Mouse (Mus musculus): ENCODE measurements around the gene Pard3b.
A peak's percentile ranks its signal among the peaks of the same experiment; 100 is the strongest.

Gene Pard3b

DNA sequence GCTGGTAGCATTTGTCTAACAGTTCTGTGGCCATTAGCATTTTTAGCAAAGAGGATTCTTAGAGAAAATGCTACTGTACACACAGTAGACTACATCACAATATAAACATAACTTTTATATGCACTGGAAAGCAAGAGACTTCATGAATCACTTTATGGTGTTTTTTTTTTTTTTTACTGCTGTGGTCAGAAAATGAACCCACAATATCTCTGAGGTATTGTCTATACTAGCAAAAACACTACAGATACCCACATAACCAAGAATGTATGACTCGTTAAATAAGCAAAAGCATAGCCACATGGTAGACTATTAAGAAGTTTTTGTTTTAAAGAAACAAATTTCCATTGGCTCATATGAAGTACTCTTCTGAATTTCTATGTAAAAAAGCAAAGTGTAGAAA, 827.9 kb downstream of the Pard3b start:
- no peak for DNase-seq (ENCODE audit: low spot score)

DNA sequence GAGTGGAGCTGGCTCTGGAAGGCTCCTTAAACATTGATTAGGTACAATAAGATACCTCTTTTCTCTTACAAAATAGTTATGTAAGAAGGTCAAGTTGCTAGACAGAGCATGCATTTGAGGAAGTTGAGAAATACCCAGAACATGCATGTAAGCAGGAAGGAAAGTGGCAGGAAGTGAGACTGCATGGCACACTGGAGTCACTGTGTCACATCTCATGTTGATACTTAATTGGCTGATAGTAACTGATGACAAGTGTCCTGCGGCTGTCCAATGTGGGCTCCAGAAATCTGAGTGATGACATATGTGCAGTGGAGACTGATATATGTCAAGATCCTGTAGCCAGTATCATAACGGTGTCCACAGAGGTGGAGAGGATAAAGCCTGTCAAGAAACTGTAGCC, 844.4 kb downstream of the Pard3b start:
- DNase-seq (ENCODE audit: low spot score): no peak

DNA sequence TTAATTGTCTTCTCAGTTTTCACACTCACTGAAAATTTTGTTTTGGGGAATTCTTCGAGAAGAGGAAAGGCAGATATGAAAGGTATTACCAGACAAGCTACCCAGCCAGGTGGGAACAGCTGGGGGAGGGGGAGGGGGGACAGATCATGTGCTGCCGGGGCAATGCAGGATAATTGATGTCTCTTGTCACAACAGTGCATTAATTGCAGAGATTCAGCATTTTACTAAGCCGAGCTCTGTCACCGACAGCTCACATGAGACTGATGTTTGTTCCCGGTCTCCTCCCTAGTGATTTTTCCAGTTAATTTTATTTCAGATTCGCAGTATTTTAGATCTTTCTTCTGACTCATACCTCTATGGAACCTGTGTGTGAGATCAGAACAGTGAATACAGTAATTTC, 850.2 kb downstream of the Pard3b start:
- DNase-seq (ENCODE audit: low spot score): no peak

- DNase-seq (ENCODE audit: low spot score): no peak
These were observed 860.5 kb downstream of the Pard3b start for GRCm38 (mm10) chr1:62499146-62499545.

DNA sequence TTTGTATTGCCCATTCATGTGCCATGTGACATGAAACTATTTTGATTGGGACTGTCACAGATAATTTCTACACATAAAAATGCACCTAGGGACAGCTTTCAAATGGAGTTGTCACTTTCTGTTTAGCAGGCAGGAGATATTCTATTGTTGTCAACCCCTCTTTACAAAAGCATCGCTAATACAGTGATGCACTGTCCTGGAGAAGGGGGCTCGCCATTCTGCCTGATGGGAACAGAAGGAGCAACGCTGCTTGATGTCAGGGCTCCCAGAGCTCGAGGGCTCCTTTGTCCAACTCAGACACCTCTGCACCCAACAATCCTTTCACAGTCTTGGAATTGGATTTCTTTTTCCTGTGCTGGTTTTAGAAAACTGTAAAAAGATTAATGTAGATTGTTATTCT, 871.9 kb downstream of the Pard3b start:
- no peak for DNase-seq (ENCODE audit: low spot score)

GRCm38 (mm10) chr1:62511681-62512080, 873.1 kb downstream of the Pard3b start:
- no peak for DNase-seq (ENCODE audit: low spot score)

GRCm38 (mm10) chr1:62518621-62519213, 880.1 kb downstream of the Pard3b start:
- DNase-seq (ENCODE audit: low spot score): no peak

DNA sequence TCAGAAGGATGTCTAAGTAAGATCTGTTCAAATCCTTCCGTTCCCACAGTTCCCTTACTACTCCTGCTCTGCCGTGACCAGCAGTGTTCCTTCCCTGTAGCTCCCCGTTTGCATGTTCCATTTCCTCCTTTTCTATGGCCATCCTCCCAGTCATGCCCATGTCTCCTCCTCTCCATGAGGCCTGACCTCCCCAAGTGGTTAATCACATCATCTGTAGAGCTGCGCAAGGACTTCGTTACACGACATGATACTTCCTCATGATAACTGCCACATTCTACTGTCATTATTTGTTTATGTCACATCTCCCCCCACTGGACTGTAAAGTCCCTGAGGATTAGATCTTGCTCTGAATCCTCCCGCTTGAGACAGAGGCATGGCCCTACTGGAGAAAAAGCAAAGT, 882.7 kb downstream of the Pard3b start:
- no peak for DNase-seq (ENCODE audit: low spot score)

GRCm38 (mm10) chr1:62522761-62523160, 884.1 kb downstream of the Pard3b start:
- no peak for DNase-seq (ENCODE audit: low spot score)

DNA sequence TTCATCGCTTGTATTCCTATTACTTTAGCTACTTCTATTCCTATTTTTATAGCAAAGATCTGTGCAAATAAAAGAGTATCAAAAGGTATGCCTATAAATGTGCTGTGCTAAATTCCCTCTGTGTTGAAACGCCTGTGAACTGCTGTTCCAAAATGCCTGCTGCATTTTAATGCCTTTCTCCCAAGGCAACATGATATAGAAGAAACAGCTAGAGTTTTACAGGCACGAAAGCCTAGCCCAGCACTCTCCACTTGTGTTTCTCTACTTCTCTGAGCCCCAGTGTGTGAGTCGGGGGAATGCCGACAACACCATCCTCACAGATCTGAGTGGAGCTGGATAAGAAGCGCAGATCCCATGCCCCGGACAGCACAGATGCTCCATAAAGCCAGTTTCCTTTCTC, 889.2 kb downstream of the Pard3b start:
- no peak for DNase-seq (ENCODE audit: low spot score)

GRCm38 (mm10) chr1:62529941-62530340, 891.3 kb downstream of the Pard3b start:
- no peak for DNase-seq (ENCODE audit: low spot score)

DNA sequence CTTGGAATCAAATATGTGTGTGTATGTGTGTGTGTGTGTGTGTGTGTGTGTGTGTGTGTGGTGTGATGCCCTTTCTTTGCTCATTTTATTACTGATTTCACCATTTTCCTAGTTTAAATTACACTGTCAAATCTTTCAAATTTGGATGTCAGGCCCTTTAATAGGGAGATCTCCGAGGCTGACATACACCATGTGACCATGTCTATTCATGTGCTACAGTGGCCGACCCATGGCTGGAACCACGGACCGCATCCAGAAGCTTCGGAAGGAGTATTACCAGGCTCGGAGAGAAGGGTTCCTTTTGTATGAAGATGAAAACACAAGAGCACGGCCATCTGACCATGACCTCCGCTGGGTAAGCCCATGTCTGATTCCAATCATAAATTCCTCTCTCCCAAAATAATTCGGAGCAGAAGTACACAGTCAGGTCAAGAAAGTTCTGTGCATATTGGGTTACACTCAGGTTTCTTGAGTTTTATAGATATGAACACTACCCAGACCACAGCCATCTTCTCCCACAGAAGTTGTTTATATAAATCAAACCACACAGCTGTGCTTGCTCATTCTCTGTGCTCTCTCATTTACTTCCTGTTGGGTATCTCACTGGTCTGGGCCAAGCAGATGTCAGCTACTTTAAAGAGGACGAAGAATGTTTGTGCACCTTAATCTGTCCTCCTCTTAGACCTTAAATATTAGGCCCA, 894.0 kb downstream of the Pard3b start:
- no peak for DNase-seq (ENCODE audit: low spot score)

GRCm38 (mm10) chr1:62548953-62549352, 910.3 kb downstream of the Pard3b start:
- DNase-seq (ENCODE audit: low spot score): no peak

- no peak for DNase-seq (ENCODE audit: low spot score)
These were observed 911.9 kb downstream of the Pard3b start for GRCm38 (mm10) chr1:62550546-62550945.

DNA sequence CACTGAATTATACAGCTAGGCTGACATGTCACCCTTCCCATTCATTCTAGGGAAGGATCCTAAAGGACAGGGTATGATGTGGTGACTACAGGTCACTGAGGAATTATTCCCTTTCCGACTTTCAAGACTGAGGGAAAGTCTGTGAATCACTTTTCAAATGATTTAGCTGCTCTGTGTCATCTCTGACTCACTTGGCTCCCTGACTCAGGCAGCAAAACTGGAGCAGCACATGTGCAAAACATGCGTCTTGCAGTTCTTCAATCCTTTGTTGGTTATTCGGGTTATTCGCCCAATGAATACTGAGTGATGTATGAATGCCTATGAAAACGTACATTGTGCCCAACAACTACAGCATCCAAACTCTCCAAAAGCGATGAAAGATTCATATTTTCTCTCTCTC, 912.9 kb downstream of the Pard3b start:
- no peak for DNase-seq (ENCODE audit: low spot score)

DNA sequence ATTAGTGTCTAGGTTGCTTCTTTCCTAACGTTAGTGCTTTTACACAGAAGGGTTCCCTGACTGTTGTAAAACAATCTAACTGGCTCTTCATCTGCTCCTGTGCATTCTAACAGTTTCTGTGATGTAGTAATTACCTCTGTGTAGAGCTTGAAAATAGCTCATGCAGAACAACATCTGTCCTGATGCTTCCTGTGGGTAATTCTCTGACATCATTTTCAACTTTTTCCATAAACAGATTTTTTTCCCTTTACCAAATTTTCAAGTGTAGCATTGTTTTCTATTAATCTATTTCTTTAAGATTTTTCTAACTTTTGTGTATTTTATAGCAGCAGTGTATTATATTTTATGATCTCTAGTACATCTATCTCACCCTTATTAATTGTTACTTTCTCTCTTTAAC, 917.2 kb downstream of the Pard3b start:
- DNase-seq (ENCODE audit: low spot score): no peak

- DNase-seq (ENCODE audit: low spot score): peak; percentile 53
These were observed 924.4 kb downstream of the Pard3b start for GRCm38 (mm10) chr1:62562987-62563386.

DNA sequence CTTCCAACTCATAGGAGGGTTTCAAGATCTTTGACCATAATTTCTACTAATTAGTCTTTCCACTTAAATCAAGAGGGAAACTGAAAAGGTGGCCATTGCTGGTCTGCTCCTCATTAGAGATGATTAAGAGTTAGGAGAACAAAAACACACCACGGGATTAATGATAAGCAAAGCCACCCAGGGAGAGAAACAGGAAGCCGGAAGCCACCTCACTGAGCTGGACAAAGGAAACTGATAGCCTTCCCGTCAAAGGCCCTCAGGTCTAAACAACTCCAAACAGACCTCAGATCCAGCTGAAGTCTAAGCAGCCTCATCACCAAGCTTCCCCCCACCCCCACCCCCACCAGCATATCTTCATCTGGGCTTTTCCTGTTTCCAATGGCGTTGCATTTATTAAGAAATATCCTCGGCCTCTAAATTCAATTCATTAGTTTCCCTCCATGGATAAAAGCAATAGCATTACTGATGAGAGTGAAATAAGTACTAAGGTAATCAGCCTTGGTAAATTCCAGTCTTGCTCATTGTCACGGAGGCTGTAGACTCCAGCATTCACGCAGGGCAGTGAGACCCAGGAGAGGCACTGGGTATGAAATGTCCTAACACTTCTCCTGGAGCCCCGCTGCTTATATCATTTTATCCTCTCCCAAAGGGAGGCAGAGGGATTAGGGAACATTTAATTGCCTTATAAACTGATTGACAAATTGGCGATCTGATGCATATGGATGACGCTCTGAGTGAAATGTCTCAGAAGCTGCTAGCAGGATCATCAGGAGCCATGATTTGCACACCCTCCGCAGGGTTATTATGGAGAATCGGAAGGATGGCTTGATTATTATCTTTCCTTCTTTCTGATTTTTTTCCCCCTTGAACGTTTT, 925.9 kb downstream of the Pard3b start:
- no peak for DNase-seq (ENCODE audit: low spot score)

DNA sequence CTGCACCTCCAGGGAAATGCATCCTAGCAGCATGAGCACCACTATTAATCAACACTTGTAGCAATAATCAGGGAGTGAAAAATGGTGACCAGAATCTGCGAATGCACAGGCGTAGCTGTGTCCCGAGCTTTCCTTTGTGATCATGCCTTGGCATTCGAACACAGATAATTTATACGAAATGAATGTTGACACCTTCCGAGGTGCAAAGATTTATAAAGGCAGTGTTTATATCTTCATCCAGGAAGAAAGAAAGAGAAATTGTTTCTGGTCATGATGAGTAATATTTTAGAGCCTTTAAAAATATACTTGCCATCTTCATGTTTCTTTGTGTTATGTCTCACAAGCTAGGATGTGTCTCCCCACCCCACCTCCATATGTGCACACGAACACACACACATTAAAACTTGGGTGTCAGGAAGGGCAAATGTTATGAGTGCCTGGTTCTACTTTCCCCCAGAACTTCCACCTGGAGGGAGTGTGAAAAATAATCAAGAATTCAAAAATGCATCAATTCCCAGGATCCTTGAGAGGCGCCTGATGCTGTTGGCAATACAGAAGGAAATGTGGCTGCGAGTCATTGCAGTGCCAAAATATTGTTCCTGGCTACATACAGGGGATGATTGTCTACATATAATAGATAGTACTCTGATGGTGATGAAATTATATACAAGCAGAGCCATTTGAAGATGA, 926.6 kb downstream of the Pard3b start:
- DNase-seq (ENCODE audit: low spot score): no peak

- no peak for DNase-seq (ENCODE audit: low spot score)
These were observed 928.0 kb downstream of the Pard3b start for GRCm38 (mm10) chr1:62566596-62566995.

DNA sequence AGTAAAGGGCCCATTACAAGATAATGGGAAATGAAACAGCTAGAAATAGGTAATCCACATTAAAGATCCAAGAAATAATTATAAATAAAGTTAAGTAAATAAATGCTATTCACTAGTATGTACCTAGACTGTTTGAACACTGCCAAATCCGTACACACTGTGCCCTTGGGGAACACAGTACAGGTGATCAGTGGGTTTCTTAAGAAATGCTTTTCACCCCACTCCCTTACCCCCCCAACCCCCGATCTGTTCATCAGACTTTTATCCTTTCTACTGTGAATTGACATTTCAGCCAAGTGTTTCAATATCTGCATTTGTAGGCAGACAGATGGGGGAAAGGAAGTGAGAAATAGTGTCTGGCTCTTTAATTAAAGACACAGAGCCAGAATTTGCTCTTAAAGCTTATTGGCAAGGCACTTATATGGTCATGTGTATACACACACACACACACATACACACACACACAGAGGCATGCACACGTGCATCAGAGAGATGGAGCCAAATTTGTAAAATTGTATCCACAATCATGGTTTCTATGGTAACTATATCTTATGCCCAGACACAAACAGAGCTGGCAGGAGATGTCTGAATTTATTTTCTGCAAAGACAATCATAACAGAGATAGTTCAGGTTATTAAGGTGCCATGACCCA, 938.4 kb downstream of the Pard3b start:
- no peak for DNase-seq (ENCODE audit: low spot score)

Data from embryo, embryonic 10.5 days (tissue).